Mouse (Mus musculus): ENCODE measurements around the gene Lyrm9. TPM values are rescaled to one million over a fixed set of nuclear protein-coding genes. Genes with fewer than 3 reads are reported as not detected.

Gene Lyrm9
- total RNA-seq, 2 experiments from 2014 or later, result 11.6 to 16.7 TPM

- DNase-seq, result no peak
Measured at GRCm38 (mm10) chr11:78814461-78814941, 11.9 kb upstream of the Lyrm9 start.

- no peak for DNase-seq
Measured at GRCm38 (mm10) chr11:78815986-78816792, 10.2 kb upstream of the Lyrm9 start.

GRCm38 (mm10) chr11:78817311-78818022 lies 8.9 kb upstream of the Lyrm9 start:
- DNase-seq, result no peak

- DNase-seq, result no peak
Measured at GRCm38 (mm10) chr11:78820337-78821000, 5.9 kb upstream of the Lyrm9 start.

- DNase-seq, result peak; percentile 50
Measured at GRCm38 (mm10) chr11:78822792-78823498, 3.4 kb upstream of the Lyrm9 start.

GRCm38 (mm10) chr11:78827546-78827945 lies 1.2 kb downstream of the Lyrm9 start:
- no peak for DNase-seq

- no peak for DNase-seq
Measured at GRCm38 (mm10) chr11:78828386-78828785, 2.0 kb downstream of the Lyrm9 start.

GRCm38 (mm10) chr11:78829373-78829772 lies 3.0 kb downstream of the Lyrm9 start:
- DNase-seq, result no peak

- no peak for DNase-seq
Measured at GRCm38 (mm10) chr11:78830180-78830579, 3.8 kb downstream of the Lyrm9 start.

GRCm38 (mm10) chr11:78831716-78832115 lies 5.3 kb downstream of the Lyrm9 start:
- DNase-seq, result no peak

- no peak for DNase-seq
Measured at GRCm38 (mm10) chr11:78832117-78832726, 5.8 kb downstream of the Lyrm9 start.

- peak; percentile 14 for DNase-seq
Measured at GRCm38 (mm10) chr11:78832816-78833314, 6.5 kb downstream of the Lyrm9 start.

GRCm38 (mm10) chr11:78836486-78836885 lies 10.1 kb downstream of the Lyrm9 start:
- DNase-seq, result no peak

- DNase-seq, result peak; percentile 57
Measured at GRCm38 (mm10) chr11:78837989-78838388, 11.6 kb downstream of the Lyrm9 start.

GRCm38 (mm10) chr11:78839491-78839890 lies 13.1 kb downstream of the Lyrm9 start:
- no peak for DNase-seq

- DNase-seq, result no peak
Measured at GRCm38 (mm10) chr11:78840141-78840540, 13.8 kb downstream of the Lyrm9 start.

GRCm38 (mm10) chr11:78841987-78842386 lies 15.6 kb downstream of the Lyrm9 start:
- DNase-seq, result no peak

GRCm38 (mm10) chr11:78846620-78847019 lies 20.2 kb downstream of the Lyrm9 start:
- DNase-seq, result no peak

GRCm38 (mm10) chr11:78847884-78848848 lies 21.8 kb downstream of the Lyrm9 start:
- DNase-seq, result no peak

- DNase-seq, result no peak
Measured at GRCm38 (mm10) chr11:78849859-78850258, 23.5 kb downstream of the Lyrm9 start.

Data from gastrocnemius, postnatal 10 days (tissue).